Mouse (Mus musculus): ENCODE data around the gene Arrb2. TPM values are rescaled to one million over a fixed set of nuclear protein-coding genes. Genes with fewer than 3 reads are reported as not detected.

The Arrb2 gene
- polyA plus RNA-seq, 1 experiment from 2014 or later = 19.3 TPM

GRCm38 (mm10) chr11:70474872-70475534 is 42.6 kb downstream of the Arrb2 start:
- Histone ChIP-seq H3K27ac (no peak overlapping the region), H3K4me1 (0 out of 2 replicates have a peak, but pooled peaks cover 3% of the 10 kb centered on the region)
- WGBS = 56% methylated on average over 12 of the region's 12 CpGs

GRCm38 (mm10) chr11:70485498-70485897 is 53.1 kb downstream of the Arrb2 start:
- H3K9me3 ChIP-seq = no peaks in the 10 kb centered on the region
- no peaks in the 10 kb centered on the region for H3K27me3 ChIP-seq (ENCODE audit: insufficient read depth, poor library complexity, severe bottlenecking)
- WGBS = 64% methylated on average over 2 of the region's 2 CpGs
- H3K36me3 ChIP-seq = no peaks in the 10 kb centered on the region
- H3K27ac ChIP-seq = no peak overlapping the region
- DNase-seq (ENCODE audit: low spot score) = no peak
- no peak overlapping the region for H3K4me3 ChIP-seq
- H3K4me1 ChIP-seq = no peaks in the 10 kb centered on the region

More at GRCm38 (mm10) chr11:70474872-70475534, 42.6 kb downstream of the Arrb2 start:
- Histone ChIP-seq H3K36me3 (no peaks in the 10 kb centered on the region), H3K27me3 (ENCODE audit: insufficient read depth, poor library complexity, severe bottlenecking) (no peaks in the 10 kb centered on the region), H3K9me3 (no peaks in the 10 kb centered on the region), H3K4me3 (no peak overlapping the region)
- no peak for DNase-seq (ENCODE audit: low spot score)

GRCm38 (mm10) chr11:70487816-70488215 is 55.4 kb downstream of the Arrb2 start:
- no peak overlapping the region for H3K4me3 ChIP-seq
- no peaks in the 10 kb centered on the region for H3K4me1 ChIP-seq
- 32% methylated on average over 4 of the region's 4 CpGs for WGBS
- DNase-seq (ENCODE audit: low spot score) = no peak
- H3K9me3 ChIP-seq = peaks cover 4% of the 10 kb centered on the region; the same call in 1 of the 2 replicates
- H3K27me3 ChIP-seq (ENCODE audit: insufficient read depth, poor library complexity, severe bottlenecking) = no peaks in the 10 kb centered on the region
- no peak overlapping the region for H3K27ac ChIP-seq
- H3K36me3 ChIP-seq = no peaks in the 10 kb centered on the region

- H3K4me3 ChIP-seq = no peak overlapping the region
- WGBS = 80% methylated on average over 3 of the region's 3 CpGs
- DNase-seq (ENCODE audit: low spot score) = no peak
- H3K27me3 ChIP-seq (ENCODE audit: insufficient read depth, poor library complexity, severe bottlenecking) = no peaks in the 10 kb centered on the region
- no peaks in the 10 kb centered on the region for H3K4me1 ChIP-seq
- no peak overlapping the region for H3K27ac ChIP-seq
- H3K9me3 ChIP-seq = peaks cover 4% of the 10 kb centered on the region; the same call in 1 of the 2 replicates
- no peaks in the 10 kb centered on the region for H3K36me3 ChIP-seq
Observed at GRCm38 (mm10) chr11:70489138-70489537, 56.7 kb downstream of the Arrb2 start.

DNA sequence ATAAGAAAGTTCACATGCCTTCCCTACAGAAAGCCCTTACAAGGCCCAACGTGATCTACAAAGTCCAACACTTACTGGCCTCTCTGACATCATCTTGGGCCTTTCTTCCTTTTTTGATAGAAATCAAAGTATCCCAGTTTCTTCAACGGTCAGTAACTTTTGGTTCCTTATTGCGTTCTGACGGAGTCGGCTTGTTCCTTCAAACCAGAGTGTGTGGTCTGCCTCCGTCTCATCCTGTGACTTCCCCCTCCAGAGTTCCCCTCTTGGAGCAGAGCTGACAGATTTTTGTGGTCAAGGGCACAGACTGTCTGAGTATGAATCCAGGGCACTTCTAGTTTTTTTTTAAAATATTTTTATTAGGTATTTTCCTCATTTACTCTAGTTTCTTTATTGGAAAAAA is 57.2 kb downstream of the Arrb2 start:
- Histone ChIP-seq H3K9me3 (peaks cover 4% of the 10 kb centered on the region; the same call in 1 of the 2 replicates), H3K4me1 (no peaks in the 10 kb centered on the region), H3K36me3 (no peaks in the 10 kb centered on the region), H3K27me3 (ENCODE audit: insufficient read depth, poor library complexity, severe bottlenecking) (no peaks in the 10 kb centered on the region), H3K4me3 (no peak overlapping the region), H3K27ac (no peak overlapping the region)
- DNase-seq (ENCODE audit: low spot score) = no peak
- WGBS = 82% methylated on average over 6 of the region's 6 CpGs

Small RNA genes within 50 kb of the gene (microRNA-seq; reads per million reads assigned to microRNA genes)
- not detected for gene Mir7115

Other genes with a start within 250 kb of the Arrb2 start
- gene Slc16a11, start 219.9 kb upstream of the Arrb2 start, polyA plus RNA-seq (2016; fragmentation: Nextera tagmentation; extraction: Ambion mirVana) = 0.51 and 2.4 TPM in 2 replicates
- 10.0 and 10.4 TPM in 2 replicates for gene Slc16a13, start 211.6 kb upstream of the Arrb2 start, polyA plus RNA-seq (2016; fragmentation: Nextera tagmentation; extraction: Ambion mirVana)
- 10.7 and 15.0 TPM in 2 replicates for gene Bcl6b, start 202.8 kb upstream of the Arrb2 start, polyA plus RNA-seq (2016; fragmentation: Nextera tagmentation; extraction: Ambion mirVana)
- gene 0610010K14Rik, start 194.7 kb upstream of the Arrb2 start, polyA plus RNA-seq (2016; fragmentation: Nextera tagmentation; extraction: Ambion mirVana) = 142 and 153 TPM in 2 replicates
- gene Gm21988, start 192.8 kb upstream of the Arrb2 start, polyA plus RNA-seq (2016; fragmentation: Nextera tagmentation; extraction: Ambion mirVana) = 6.5 and 8.7 TPM in 2 replicates
- gene Rnasek, start 192.8 kb upstream of the Arrb2 start, polyA plus RNA-seq (2016; fragmentation: Nextera tagmentation; extraction: Ambion mirVana) = 126 and 165 TPM in 2 replicates
- gene Alox12, start 177.3 kb upstream of the Arrb2 start, polyA plus RNA-seq (2016; fragmentation: Nextera tagmentation; extraction: Ambion mirVana) = 3.9 and 5.0 TPM in 2 replicates
- not detected in 2 replicates for gene Alox12e, start 110.0 kb upstream of the Arrb2 start, polyA plus RNA-seq (2016; fragmentation: Nextera tagmentation; extraction: Ambion mirVana)
- gene Alox15, start 80.6 kb upstream of the Arrb2 start, polyA plus RNA-seq (2016; fragmentation: Nextera tagmentation; extraction: Ambion mirVana) = 0.13 and 0.14 TPM in 2 replicates
- 37.9 and 42.9 TPM in 2 replicates for gene Pelp1, start 22.6 kb upstream of the Arrb2 start, polyA plus RNA-seq (2016; fragmentation: Nextera tagmentation; extraction: Ambion mirVana)
- 31.0 and 37.5 TPM in 2 replicates for gene Med11, start 19.3 kb downstream of the Arrb2 start, polyA plus RNA-seq (2016; fragmentation: Nextera tagmentation; extraction: Ambion mirVana)
- gene Zmynd15, start 26.8 kb downstream of the Arrb2 start, polyA plus RNA-seq (2016; fragmentation: Nextera tagmentation; extraction: Ambion mirVana) = 0.73 and 1.2 TPM in 2 replicates
- 3.7 and 6.0 TPM in 2 replicates for gene Cxcl16, start 27.3 kb downstream of the Arrb2 start, polyA plus RNA-seq (2016; fragmentation: Nextera tagmentation; extraction: Ambion mirVana)
- gene Tm4sf5, start 72.6 kb downstream of the Arrb2 start, polyA plus RNA-seq (2016; fragmentation: Nextera tagmentation; extraction: Ambion mirVana) = 6.2 and 7.4 TPM in 2 replicates
- gene Vmo1, start 82.0 kb downstream of the Arrb2 start, polyA plus RNA-seq (2016; fragmentation: Nextera tagmentation; extraction: Ambion mirVana) = not detected in 2 replicates
- 0.25 and 4.3 TPM in 2 replicates for gene Gltpd2, start 86.6 kb downstream of the Arrb2 start, polyA plus RNA-seq (2016; fragmentation: Nextera tagmentation; extraction: Ambion mirVana)
- 825 and 969 TPM in 2 replicates for gene Psmb6, start 92.7 kb downstream of the Arrb2 start, polyA plus RNA-seq (2016; fragmentation: Nextera tagmentation; extraction: Ambion mirVana)
- gene Gm40193, start 100.3 kb downstream of the Arrb2 start, polyA plus RNA-seq (2016; fragmentation: Nextera tagmentation; extraction: Ambion mirVana) = not detected in 2 replicates
- 9.4 TPM in 2 replicates for gene Pld2, start 107.4 kb downstream of the Arrb2 start, polyA plus RNA-seq (2016; fragmentation: Nextera tagmentation; extraction: Ambion mirVana)
- gene Mink1, start 130.2 kb downstream of the Arrb2 start, polyA plus RNA-seq (2016; fragmentation: Nextera tagmentation; extraction: Ambion mirVana) = 12.6 and 14.9 TPM in 2 replicates
- gene 4930544D05Rik, start 183.2 kb downstream of the Arrb2 start, polyA plus RNA-seq (2016; fragmentation: Nextera tagmentation; extraction: Ambion mirVana) = not detected in 2 replicates
- gene Chrne, start 186.6 kb downstream of the Arrb2 start, polyA plus RNA-seq (2016; fragmentation: Nextera tagmentation; extraction: Ambion mirVana) = not detected in 2 replicates
- 1.6 and 1.9 TPM in 2 replicates for gene Gp1ba, start 206.5 kb downstream of the Arrb2 start, polyA plus RNA-seq (2016; fragmentation: Nextera tagmentation; extraction: Ambion mirVana)
- 68.3 and 74.4 TPM in 2 replicates for gene Rnf167, start 214.6 kb downstream of the Arrb2 start, polyA plus RNA-seq (2016; fragmentation: Nextera tagmentation; extraction: Ambion mirVana)
- 207 and 246 TPM in 2 replicates for gene Slc25a11, start 214.8 kb downstream of the Arrb2 start, polyA plus RNA-seq (2016; fragmentation: Nextera tagmentation; extraction: Ambion mirVana)
- gene Pfn1, start 222.0 kb downstream of the Arrb2 start, polyA plus RNA-seq (2016; fragmentation: Nextera tagmentation; extraction: Ambion mirVana) = 2,022 and 2,208 TPM in 2 replicates
- gene Eno3, start 224.6 kb downstream of the Arrb2 start, polyA plus RNA-seq (2016; fragmentation: Nextera tagmentation; extraction: Ambion mirVana) = 188 and 256 TPM in 2 replicates
- gene Spag7, start 236.8 kb downstream of the Arrb2 start, polyA plus RNA-seq (2016; fragmentation: Nextera tagmentation; extraction: Ambion mirVana) = 204 and 209 TPM in 2 replicates